Mouse (Mus musculus): ENCODE data around the gene Sv2c.

GRCm38 (mm10) chr13:96039536-96039935 lies 92.8 kb downstream of the Sv2c start:
- TF ChIP-seq CTCF (IDR thresholded peaks at IDR 0.05; ENCODE audit: borderline replicate concordance, insufficient read depth, low read depth, low read length) (no peak), POLR2A (IDR thresholded peaks at IDR 0.05; ENCODE audit: borderline replicate concordance, insufficient read depth, low read length) (no peak)

Measured in cerebellum, adult 2 months (tissue).